Mouse (Mus musculus) 3T3-L1 (cell line): ENCODE measurements at regions not wholly inside any gene's neighbourhood (a gene's known extent, or its start where the extent isn't known, plus 50 kb on each side); places are given as distances from the start of the nearest gene placed in this dataset.

Experiments
- DNase-seq: peaks from one replicate; pipeline ENCODE4 v3.0.0-alpha.2; 2015; ENCODE audit warnings: low read depth, low spot score

DNA sequence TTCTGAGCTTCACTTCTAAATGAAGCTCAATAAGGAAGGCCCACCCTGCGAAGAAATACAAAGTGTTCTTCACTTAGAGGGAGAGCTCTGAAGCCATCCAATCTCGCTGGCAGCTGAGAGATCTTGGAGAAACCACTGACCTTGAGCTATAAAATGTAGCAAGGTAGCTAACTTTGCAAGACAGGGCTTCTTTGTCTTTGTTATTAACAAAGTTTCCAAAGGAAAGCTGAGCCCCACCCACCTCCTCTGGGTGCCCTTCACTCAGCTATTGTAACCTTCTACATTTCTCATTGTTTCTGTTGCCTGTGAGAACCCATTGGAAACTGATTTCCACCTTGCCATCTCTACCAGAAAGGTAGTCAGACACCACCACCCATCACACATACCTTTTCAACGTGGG is 57.2 kb upstream of the Usp9x start:
- DNase-seq = no peak

DNA sequence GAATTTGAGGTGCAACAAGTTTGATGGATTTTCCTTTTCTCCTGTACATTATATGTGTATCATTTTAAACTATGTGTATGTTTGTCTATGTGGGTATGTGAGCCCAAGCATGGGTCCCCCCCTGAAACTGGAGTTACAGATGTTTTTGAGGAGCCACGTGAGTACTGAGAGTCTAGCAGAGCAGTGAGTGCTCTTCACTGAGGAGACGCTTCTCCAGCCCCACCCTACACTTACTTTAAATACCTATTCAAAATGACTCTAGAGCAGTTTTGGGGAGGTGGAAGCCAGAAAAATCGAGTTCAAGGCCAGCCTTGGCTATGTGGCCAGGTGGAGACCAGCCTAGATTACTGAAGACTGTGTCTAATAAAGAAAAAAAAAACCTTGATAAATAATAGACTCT is 58.2 kb upstream of the Usp9x start:
- no peak for DNase-seq

DNA sequence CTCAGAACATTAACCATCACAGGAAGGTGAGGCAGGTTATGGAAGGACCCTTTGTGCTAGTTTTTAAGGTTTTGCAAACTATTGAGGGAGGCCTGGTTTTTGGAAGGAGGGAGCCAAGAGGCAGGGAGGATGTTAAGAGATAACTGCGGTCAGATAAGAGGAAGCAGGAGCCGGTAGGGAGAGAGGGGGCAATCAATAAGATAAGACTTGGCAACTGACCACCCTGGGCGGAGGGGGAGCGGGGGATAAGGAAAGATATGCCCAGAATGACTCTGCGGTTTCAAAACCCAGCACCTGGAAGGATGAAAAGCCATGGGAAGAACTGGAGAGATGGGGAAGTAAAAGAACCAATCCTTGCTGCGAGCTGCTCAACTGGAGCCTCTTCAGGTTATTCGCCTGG is 80.5 kb upstream of the Usp9x start:
- DNase-seq = no peak

- no peak for DNase-seq
Observed at GRCm38 (mm10) chrX:12977676-12978075, 93.6 kb upstream of the Usp9x start.

GRCm38 (mm10) chrX:12968979-12969746 is 102.1 kb upstream of the Usp9x start:
- peak; percentile 21 for DNase-seq

DNA sequence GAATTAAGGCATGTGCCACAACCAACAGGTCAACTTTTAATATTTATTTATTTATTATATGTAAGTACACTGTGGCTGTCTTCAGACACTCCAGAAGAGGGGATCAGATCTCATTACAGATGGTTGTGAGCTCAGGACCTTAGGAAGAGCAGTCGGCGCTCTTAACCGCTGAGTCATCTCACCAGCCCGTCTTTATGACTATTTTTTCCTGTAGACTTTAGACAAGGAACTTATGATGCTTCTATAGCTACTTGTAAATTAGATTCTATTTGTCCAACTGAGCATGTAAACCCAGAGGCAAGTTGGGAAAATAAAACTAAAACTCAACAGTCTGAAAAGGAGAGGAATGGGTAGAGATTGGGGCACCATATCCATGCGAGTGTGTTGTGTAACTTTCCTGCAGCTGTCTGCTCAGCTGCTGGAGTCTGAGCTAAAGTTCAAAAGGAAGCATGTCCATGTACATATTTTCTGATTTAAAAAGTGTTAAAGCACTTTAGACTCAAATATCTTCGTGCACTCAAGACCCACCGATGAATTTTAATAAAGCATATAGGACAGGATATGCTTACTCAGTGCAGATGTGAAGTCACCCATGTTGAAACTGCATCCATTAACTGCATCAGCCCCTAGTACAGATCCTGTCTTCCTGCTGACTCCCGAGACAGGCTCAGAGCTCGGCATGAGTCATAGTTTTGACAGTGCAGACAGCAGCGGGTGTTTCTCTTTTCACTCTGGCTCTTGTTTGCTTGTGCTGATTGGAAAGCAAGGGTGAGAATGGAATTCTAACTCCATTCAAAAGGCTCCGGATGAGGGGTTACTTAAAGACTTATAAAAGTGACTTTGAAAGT is 111.6 kb upstream of the Usp9x start:
- peak; percentile 92 for DNase-seq

DNA sequence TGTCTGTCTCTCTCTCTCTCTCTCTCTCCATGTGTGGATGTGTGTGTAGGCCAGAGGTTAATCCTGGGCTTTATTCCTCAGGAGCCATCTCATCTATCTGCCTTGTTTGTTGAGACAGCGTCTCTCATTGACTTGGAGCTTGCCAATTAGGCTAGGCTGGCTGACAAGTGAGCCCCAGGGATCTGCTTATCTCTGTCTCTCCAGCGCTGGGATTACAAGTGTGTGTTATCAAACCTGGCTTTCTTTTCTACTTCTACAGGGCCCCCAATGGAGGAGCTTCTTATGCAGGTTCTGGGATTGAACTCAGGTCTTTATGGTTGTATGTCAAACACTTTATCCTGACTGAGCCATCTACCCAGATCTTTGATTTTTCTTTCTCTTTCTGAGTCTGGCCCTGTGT is 112.4 kb upstream of the Usp9x start:
- DNase-seq = peak; percentile 17

DNA sequence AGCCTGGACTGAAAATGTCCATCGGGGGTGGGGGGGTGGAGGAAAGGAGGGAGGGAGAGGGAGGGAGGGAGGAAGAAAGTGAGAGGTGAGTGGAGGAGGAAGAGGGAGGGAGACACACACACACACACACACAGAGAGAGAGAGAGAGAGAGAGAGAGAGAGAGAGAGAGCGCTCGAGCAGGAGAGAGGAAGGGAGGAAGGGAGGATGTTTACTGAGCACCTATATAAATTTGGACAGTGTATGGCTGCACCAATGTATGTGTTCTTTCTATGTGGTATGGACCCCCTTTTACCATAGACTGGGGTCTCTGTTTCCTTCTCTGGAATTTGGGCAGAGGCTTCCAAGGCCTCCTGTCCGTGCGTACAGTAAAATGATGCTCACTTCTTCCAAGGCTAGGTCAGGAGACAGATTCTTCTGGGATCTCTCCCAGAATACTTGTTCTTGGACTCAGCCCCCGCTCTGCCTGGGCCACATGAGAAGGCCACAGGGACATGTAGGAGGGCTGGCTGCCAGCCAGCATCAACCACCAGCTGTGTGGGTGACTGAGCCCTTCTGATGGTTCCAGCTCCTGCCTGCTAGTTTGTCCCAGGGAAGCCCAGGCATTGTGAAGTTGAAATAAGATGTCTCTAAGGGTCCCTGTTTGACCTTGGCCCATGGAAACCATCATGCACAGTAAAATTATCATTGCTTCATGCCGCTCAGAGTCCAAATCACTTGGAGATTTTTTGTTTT is 120.2 kb upstream of the Usp9x start:
- peak; percentile 82 for DNase-seq

DNA sequence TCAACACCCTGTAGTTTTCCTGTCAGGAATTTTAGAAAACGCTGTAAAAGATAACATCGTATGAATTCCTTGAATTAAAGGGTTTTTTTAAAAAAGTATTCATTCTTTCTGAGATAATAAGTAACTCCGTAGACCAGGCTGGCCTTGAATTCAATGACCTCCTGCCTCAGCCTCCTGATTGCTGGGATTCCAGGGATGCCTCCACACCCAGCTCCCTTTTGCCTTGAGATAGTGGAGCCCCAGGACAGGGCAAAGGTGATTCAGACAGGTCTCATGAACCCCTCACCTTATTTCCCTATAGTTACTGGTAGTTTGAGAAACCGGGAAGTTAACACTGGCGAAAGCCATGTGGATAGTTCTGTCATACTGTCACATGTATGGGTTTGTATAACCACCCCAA is 128.8 kb upstream of the Usp9x start:
- DNase-seq = no peak

DNA sequence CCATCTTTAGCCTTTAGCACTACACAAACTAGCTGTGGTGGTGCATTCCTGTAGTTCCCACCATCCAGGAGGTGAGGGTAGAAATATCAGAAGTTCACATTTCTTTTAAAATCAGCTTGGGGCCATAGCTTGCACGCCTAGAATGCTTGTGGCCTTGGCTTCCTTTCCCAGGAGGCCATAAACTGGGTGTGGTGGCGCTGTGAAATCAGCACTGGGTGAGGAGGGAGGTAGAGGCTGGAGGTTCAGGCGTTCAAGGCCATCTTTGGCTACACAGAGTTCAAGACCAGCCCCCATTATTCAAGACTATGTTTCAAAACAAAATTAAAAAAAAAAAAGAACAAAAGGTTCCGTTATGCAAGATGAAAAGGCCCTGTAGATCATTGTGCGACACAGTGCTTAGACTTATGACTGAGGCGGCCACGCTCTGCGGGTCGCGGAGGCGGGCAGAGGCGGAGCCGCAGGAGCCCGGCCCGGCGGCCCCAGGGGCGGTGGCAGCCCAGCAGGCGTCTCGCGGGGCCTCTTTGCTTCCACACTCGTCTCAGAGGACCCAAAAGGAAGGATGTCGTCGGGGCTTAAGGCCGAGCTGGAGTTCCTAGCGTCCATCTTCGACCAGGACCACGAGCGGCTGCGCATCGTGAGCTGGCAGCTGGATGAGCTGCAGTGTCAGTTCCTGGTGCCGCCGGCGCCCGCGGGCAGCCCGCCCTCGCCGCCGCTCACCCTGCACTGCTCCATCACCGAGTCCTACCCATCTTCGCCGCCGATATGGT is 134.7 kb upstream of the Usp9x start:
- no peak for DNase-seq

- DNase-seq = no peak
Observed at GRCm38 (mm10) chrX:12933294-12933807, 137.9 kb upstream of the Usp9x start.

GRCm38 (mm10) chrX:12930242-12930641 is 141.1 kb upstream of the Usp9x start:
- DNase-seq = no peak

DNA sequence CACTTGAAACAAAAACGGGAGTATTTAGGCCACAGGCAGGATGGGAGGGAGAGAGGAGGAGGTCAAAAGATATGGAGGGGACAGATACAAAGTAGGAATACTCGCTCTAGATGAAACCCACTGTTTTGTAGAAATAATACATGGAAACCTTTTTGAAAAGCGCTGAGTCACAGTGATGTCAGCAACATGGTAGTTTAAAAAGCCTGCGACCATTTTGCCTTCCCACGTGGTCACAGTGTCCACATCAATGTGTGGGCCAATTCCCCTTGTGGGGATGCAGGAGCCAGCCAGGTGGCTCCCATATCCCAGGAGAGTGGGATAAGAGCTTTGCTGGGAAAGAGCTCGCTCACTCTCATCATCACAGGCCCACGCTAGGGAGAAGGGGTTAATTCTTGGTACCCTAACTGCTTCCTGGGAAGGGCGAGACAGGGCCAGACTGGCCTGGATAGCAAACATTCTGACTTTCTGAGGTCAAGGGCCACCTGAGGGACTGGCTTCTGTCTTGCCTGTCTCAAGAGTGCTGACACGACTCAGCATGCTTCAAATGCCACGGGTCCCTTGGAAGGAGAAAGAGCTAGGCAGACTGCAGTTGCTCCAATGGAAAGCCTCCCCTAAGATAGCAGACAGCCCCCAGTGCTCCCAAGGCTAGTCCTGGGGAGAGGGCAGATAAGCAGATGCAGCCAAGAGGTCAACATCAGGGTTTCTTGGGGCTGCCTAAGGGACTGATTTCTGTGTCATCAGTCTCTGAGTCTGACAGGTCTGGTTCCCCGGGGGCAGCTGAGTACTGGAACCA is 143.3 kb upstream of the Usp9x start:
- peak; percentile 33 for DNase-seq

- DNase-seq = no peak
Observed at GRCm38 (mm10) chrX:12924705-12925644, 146.3 kb upstream of the Usp9x start.

DNA sequence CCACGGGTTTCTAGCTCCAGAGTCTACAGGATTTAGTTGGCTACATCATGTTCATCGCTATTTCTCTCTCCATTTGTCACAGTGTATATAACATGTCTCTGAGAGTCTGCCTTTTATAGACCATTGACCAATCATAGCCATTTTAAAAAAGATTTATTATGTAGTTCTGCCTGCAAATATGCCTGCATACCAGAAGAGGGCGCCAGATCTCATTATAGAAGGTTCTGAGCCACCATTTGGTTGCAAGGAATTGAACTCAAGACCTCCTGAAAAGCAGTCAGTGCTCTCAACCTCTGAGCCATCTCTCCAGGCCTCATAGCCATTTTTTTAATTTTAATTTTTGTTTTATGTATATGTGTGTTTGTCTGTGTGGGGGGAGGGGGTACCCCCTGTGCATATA is 151.7 kb upstream of the Usp9x start:
- DNase-seq = peak; percentile 36

DNA sequence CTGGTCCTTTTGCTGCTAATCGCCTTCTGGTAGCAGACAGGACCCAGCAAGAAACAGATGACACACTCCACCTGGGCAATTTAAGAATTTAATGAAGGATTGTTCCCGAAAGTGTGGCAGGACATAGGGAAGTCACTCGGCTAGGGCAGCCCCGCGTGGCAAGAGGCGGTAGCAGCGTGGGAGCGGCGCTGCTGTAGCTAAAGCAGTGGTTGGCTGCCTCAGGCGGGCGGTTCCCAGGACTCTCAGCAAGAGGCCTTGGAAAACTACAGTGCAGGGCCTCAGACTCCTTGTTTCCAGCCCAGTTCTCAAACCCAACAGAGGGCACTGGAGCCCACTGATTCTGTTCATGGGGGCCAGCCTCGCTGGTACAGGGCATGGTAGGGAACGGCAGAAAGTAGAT is 154.2 kb upstream of the Usp9x start:
- no peak for DNase-seq

DNA sequence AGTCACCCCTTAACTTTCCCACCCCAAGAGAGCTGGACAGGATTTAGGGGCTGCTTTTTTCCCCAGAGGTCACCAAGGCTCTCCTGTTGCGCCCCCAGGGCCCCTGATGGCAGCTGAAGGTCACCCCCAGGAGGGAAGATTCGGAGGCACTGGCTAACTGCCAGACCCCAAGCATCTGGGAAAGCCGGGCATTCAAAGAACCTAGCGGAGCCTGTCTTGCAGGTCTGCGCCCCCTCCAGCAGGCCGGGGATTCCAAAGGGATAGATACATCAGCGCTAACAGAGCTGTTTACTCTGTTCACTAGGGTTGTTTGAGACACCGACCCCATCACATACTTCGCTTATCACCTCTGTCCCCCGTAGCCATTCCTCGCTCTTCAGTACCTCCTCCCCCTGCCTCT is 154.6 kb upstream of the Usp9x start:
- no peak for DNase-seq

DNA sequence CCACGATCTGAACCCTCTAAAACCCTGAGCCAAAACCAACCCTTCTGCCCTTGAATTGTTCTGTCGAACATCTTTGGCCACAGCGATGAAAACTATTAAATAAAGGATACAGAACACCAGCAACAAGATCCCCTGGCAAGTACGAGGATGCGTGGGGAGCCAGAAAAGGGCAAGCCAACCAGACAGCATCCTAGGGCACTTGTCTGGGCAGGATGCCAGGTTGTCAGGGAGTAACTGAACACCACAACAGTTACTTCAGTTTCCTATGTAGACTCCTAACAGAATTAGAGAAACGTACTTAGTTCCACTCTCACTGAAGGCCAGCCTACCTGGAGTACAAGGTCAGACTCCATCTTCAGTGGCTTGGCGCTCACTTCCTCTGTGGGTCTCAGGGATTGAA is 138.4 kb upstream of the Med14 start:
- DNase-seq = peak; percentile 19

DNA sequence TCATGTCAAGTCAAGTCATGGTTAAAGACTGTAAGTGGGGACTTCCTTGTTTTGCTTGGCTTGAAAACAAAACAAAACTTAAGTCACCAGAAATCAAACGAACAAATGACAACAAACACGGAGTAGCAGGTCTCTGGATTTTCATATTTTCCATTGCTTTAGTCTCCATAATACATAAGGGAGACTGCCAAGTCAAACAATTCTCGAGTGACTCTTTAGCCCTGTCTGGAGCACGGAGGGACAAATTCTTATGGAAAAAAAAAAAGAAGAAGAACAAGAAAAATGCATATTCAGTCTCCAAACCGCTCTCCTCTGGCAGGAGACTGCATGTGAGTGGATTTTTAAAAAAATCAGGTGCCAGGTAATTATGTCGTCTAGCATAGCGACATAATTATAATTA is 129.6 kb upstream of the Med14 start:
- DNase-seq = no peak

- no peak for DNase-seq
Observed at GRCm38 (mm10) chrX:12889482-12889808, 127.6 kb upstream of the Med14 start.
